Mouse (Mus musculus) spleen, adult 2 months (tissue): ENCODE data around the gene Gm20388. TPM values are rescaled to one million over a fixed set of nuclear protein-coding genes. Genes with fewer than 3 reads are reported as not detected.
A peak's percentile ranks its signal among the peaks of the same experiment; 100 is the strongest.

Experiments used
- DNase-seq, 2 experiments: peaks; one replicate each; pipeline versions ENCODE4 v3.0.0 to v3.0.0-alpha.2; 2012 to 2021; ENCODE audit warnings: low spot score in 2 of 2, low read depth in 1 of 2
- H3K27ac ChIP-seq: fragments of 200-500 bp; 2 replicates; pipeline ENCODE4 v1.5.1; 2012; ENCODE audit warnings: low read length, inconsistent platforms; ENCODE audit not compliant: insufficient read depth
- H3K27me3 ChIP-seq: fragments of 200-500 bp; 2 replicates; pipeline ENCODE4 v1.6.1; 2012; ENCODE audit warnings: mild to moderate bottlenecking, moderate library complexity, low read length, inconsistent platforms; ENCODE audit not compliant: control insufficient read depth, insufficient read depth
- H3K36me3 ChIP-seq: fragments of 200-500 bp; 2 replicates; pipeline ENCODE4 v1.6.1; 2012; ENCODE audit warnings: mild to moderate bottlenecking, low read length, inconsistent platforms; ENCODE audit not compliant: control insufficient read depth, insufficient read depth
- H3K4me1 ChIP-seq: fragments of 200-500 bp; 2 replicates; pipeline ENCODE4 v1.6.1; 2011; ENCODE audit warnings: inconsistent platforms; ENCODE audit not compliant: control insufficient read depth, insufficient read depth, insufficient read length
- H3K4me3 ChIP-seq: fragments of 200-500 bp; 2 replicates; pipeline ENCODE4 v1.5.1; 2011; ENCODE audit warnings: mild to moderate bottlenecking, inconsistent platforms; ENCODE audit not compliant: insufficient read depth, insufficient read length; ENCODE audit errors: extremely low read depth
- CTCF ChIP-seq: fragments of 200-500 bp; IDR thresholded peaks from 2 replicates; pipeline ENCODE4 v1.5.1; 2011; ENCODE audit warnings: mild to moderate bottlenecking, inconsistent platforms; ENCODE audit not compliant: insufficient read depth, insufficient read length, insufficient replicate concordance; ENCODE audit errors: extremely low read depth
- POLR2A ChIP-seq: fragments of 200-500 bp; IDR thresholded peaks from 2 replicates; pipeline ENCODE4 v1.6.1; 2011; ENCODE audit warnings: low read depth, low read length, inconsistent platforms
- WGBS: fragments of 180-500 bp; shearing (Covaris S2); methylation state at CpG from one replicate; pipeline ENCODE4 v1.1.7; 2018; 5-methylcytosine and 5-hydroxymethylcytosine counted together
- polyA plus RNA-seq: library from polyadenylated mRNA; depleted of rRNA; stranded (reverse); fragments of >200 nt; gene quantifications from 2 replicates; pipeline ENCODE4 v1.2.3, GENCODE M21; 2012

The Gm20388 gene
- polyA plus RNA-seq, 1 experiment: 26.1 TPM

- 71% methylated on average over 4 of the region's 4 CpGs for WGBS
- Histone ChIP-seq H3K27me3 (no peaks in the 10 kb centered on the region), H3K36me3 (peaks cover 38% of the 10 kb centered on the region), H3K4me1 (peaks cover 28% of the 10 kb centered on the region), H3K4me3 (peak overlapping the region; percentile 64), H3K27ac (peak overlapping the region; percentile 89)
- no peak for DNase-seq
- TF ChIP-seq POLR2A: no peak
- TF ChIP-seq CTCF: no peak
Observed at GRCm38 (mm10) chr8:120738771-120739170, 828.1 kb downstream of the Gm20388 start.

DNA sequence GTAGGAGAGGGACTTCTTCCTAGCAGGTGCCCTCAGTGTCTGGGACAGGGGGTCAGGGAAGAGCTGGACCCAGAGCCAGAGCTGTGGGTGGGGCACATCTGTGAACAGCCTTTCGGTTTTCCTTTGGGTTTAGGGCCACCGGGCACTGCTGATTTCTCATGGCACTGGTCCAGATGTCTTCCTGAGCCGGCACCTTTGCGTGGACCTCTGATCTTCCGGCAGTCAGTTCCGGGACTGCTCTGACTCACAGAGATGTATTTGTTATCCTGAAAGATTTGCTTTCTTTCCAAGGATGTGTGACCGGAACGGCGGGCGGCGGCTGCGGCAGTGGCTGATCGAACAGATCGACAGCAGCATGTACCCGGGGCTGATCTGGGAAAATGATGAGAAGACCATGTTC is 828.9 kb downstream of the Gm20388 start:
- peaks cover 35% of the 10 kb centered on the region for H3K4me1 ChIP-seq
- WGBS: 76% methylated on average over 15 of the region's 15 CpGs
- H3K27me3 ChIP-seq: no peaks in the 10 kb centered on the region
- no peak for DNase-seq
- TF ChIP-seq POLR2A (no peak), CTCF (no peak)
- peak overlapping the region; percentile 89 for H3K27ac ChIP-seq
- H3K4me3 ChIP-seq: peak overlapping the region; percentile 64; the same call in 1 of the 2 replicates
- peaks cover 45% of the 10 kb centered on the region for H3K36me3 ChIP-seq

DNA sequence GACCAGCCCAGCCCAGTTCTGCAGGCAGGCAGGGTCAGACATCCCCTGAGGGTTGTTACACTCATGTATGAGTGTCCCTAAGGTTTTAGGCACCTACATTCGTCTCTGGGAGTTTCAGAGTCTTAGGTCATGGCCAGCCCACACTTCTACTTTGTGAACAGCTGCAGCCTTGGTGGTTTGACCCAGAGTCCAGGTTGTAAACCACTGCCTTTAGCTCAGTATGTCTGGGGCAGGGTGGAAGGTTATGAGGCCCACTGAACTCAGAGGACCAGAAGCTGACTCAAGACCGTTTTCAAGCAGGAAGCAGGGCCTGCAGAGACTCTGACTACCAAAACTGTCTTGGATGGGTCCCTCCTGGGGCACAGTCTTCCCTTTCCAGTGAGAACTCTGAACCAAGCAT is 829.9 kb downstream of the Gm20388 start:
- peak overlapping the region; percentile 89 for H3K27ac ChIP-seq
- DNase-seq: no peak
- peaks cover 38% of the 10 kb centered on the region for H3K4me1 ChIP-seq
- no peaks in the 10 kb centered on the region for H3K27me3 ChIP-seq
- no peak for TF ChIP-seq CTCF
- no peak for TF ChIP-seq POLR2A
- H3K36me3 ChIP-seq: peaks cover 49% of the 10 kb centered on the region
- 12% methylated on average over 2 of the region's 2 CpGs for WGBS
- peak overlapping the region; percentile 64; the same call in 1 of the 2 replicates for H3K4me3 ChIP-seq

- peak overlapping the region; percentile 89 for H3K27ac ChIP-seq
- H3K36me3 ChIP-seq: peaks cover 51% of the 10 kb centered on the region
- H3K4me3 ChIP-seq: peak overlapping the region; percentile 64; the same call in 1 of the 2 replicates
- TF ChIP-seq CTCF (no peak), POLR2A (no peak)
- no peaks in the 10 kb centered on the region for H3K27me3 ChIP-seq
- 76% methylated on average over 17 of the region's 17 CpGs for WGBS
- H3K4me1 ChIP-seq: peaks cover 40% of the 10 kb centered on the region
- DNase-seq: no peak
Observed at GRCm38 (mm10) chr8:120741001-120741400, 830.4 kb downstream of the Gm20388 start.

- 81% methylated on average over 15 of the region's 15 CpGs for WGBS
- TF ChIP-seq POLR2A (no peak), CTCF (no peak)
- Histone ChIP-seq H3K36me3 (peaks cover 57% of the 10 kb centered on the region), H3K4me3 (peak overlapping the region; percentile 4; the same call in 1 of the 2 replicates), H3K4me1 (peaks cover 48% of the 10 kb centered on the region), H3K27ac (peak overlapping the region; percentile 71), H3K27me3 (no peaks in the 10 kb centered on the region)
- DNase-seq: no peak
Observed at GRCm38 (mm10) chr8:120741815-120742530, 831.3 kb downstream of the Gm20388 start.

DNA sequence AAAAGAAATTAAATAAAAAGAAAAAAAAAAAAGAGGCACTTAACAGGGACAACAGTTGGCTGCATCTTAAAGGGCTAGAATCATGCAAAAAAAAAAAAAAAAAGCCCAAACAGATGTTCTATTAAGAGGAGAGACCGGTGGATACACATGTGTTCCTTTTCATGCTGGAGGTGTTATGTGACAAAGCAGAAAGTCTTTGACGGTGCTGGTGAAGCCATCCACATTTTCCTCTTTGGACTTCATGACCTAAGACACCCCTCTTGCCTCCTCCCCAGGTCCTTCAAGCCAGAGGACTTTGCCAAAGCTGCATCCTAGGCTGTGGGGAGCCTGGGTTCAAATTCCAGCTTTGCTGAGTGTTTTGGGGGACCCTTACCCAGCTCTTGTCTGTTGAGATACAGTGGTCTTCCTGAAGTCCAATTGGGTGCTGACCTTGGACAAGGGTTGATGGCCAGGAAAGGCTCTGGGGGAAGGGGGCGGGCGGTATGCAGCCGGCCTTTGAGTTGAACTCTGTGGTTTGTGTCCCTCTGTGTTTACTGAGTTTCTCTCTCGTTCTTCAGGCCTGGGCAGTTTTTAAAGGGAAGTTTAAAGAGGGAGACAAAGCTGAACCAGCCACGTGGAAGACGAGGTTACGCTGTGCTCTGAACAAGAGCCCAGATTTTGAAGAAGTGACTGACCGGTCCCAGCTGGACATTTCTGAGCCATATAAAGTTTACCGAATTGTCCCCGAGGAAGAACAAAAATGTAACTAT is 832.7 kb downstream of the Gm20388 start:
- H3K4me3 ChIP-seq: no peak overlapping the region
- peaks cover 66% of the 10 kb centered on the region for H3K36me3 ChIP-seq
- peak in 1 of 2 experiments; percentile 50 for DNase-seq
- H3K4me1 ChIP-seq: peaks cover 62% of the 10 kb centered on the region
- no peaks in the 10 kb centered on the region for H3K27me3 ChIP-seq
- WGBS: 24% methylated on average over 12 of the region's 12 CpGs
- peak overlapping the region; percentile 90 for H3K27ac ChIP-seq
- TF ChIP-seq CTCF (no peak), POLR2A (no peak)
